Mouse (Mus musculus) olfactory bulb, adult 2 months (tissue): ENCODE data around the gene Bcl2. TPM values are rescaled to one million over a fixed set of nuclear protein-coding genes. Genes with fewer than 3 reads are reported as not detected.

Experiments
- H3K27ac ChIP-seq: fragments of 200-500 bp; 2 replicates; pipeline ENCODE4 v1.5.1; 2012; ENCODE audit warnings: low read depth, low read length; ENCODE audit not compliant: insufficient read depth
- H3K4me1 ChIP-seq: fragments of 200-500 bp; 2 replicates; pipeline ENCODE4 v1.6.1; 2012; ENCODE audit warnings: low read length; ENCODE audit not compliant: control insufficient read depth, insufficient read depth
- H3K4me3 ChIP-seq: fragments of 200-500 bp; 2 replicates; pipeline ENCODE4 v1.5.1; 2012; ENCODE audit warnings: mild to moderate bottlenecking, low read depth, low read length, moderate library complexity; ENCODE audit not compliant: insufficient read depth
- CTCF ChIP-seq: fragments of 200-500 bp; IDR thresholded peaks from 2 replicates; pipeline ENCODE4 v1.5.1; 2012; ENCODE audit warnings: low read depth, mild to moderate bottlenecking, low read length, moderate library complexity; ENCODE audit not compliant: insufficient read depth
- POLR2A ChIP-seq: fragments of 200-500 bp; IDR thresholded peaks from 2 replicates; pipeline ENCODE4 v1.6.1; 2012; ENCODE audit warnings: mild to moderate bottlenecking, low read depth, low read length, moderate library complexity; ENCODE audit not compliant: insufficient read depth
- WGBS: fragments of 180-500 bp; shearing (Covaris S2); methylation state at CpG from one replicate; pipeline ENCODE4 v1.1.7; 2018; 5-methylcytosine and 5-hydroxymethylcytosine counted together
- polyA plus RNA-seq: library from polyadenylated mRNA; stranded (reverse); fragments of >200 nt; gene quantifications from 2 replicates; pipeline ENCODE4 v1.2.4, GENCODE M21; 2012; ENCODE audit warnings: low replicate concordance; ENCODE audit not compliant: missing spikeins, insufficient read depth, insufficient read length

Gene Bcl2
- polyA plus RNA-seq, 1 experiment, result not detected

DNA sequence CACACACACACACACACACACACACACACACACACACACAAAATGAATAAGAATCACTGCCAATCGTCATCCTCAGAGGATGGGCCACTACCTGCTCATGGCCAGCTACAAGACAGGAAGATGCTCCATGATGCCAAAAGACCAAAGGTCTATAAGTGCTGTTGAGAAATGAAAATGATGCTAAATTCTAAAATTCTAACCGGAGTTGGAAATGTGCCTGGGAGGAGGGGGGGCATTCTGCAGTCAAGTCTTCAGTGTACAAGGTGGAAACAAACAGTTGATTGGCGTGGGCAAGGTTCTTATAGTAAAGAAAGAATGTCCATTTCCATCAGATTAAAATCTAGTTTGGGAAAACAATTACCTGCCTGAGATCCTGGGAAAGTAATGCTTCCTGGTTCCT is 131.3 kb downstream of the Bcl2 start:
- 82% methylated on average over 3 of the region's 3 CpGs for WGBS
- no peak overlapping the region for H3K27ac ChIP-seq
- no peak overlapping the region for H3K4me3 ChIP-seq
- TF ChIP-seq POLR2A (no peak), CTCF (no peak)
- H3K4me1 ChIP-seq, result peaks cover 14% of the 10 kb centered on the region

DNA sequence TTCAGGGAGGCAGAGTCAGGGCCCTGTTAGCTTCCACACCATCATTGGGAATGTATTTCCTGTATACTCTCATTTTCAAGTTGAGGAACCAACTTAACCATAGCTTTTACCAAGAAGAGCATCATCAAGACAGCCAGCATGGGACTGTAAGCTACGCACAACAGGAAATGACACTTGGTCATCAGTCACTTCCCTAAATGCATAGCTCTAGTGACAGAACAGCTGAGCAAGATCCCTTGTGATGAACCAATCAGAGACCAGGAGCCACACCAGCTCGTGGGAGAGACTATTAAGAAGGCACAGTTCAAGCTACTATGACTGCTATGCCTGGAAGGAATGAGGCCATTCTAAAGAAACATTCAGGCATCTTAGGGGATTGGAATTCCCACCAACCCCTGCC is 132.3 kb downstream of the Bcl2 start:
- Histone ChIP-seq H3K4me1 (peaks cover 12% of the 10 kb centered on the region), H3K4me3 (no peak overlapping the region), H3K27ac (no peak overlapping the region)
- 81% methylated on average over 2 of the region's 2 CpGs for WGBS
- TF ChIP-seq CTCF, result no peak
- TF ChIP-seq POLR2A, result no peak

- WGBS, result 98% methylated on average over 1 of the region's 1 CpGs
- peaks cover 8% of the 10 kb centered on the region for H3K4me1 ChIP-seq
- H3K27ac ChIP-seq, result no peak overlapping the region
- TF ChIP-seq POLR2A (no peak), CTCF (no peak)
- no peak overlapping the region for H3K4me3 ChIP-seq
These were observed 134.3 kb downstream of the Bcl2 start for GRCm38 (mm10) chr1:106579768-106580167.

DNA sequence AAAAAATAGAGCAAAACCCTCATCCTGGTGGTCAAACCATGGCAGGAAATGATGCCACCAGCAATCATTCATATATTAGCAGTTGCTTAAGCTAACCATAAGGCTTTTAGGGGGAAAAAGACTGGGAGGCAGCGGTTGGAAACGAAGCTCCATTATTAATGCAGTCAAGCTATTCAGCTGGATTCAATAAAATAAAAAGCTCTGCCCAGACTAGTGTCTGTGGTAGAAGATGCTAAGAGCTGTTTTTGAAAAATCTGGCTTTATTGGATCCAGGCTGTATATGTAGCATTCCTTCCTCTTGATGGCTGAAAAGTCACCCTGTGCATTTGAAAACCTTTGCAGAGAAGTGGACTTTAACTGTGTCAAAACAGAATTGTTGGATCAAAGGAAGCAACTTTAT is 141.6 kb downstream of the Bcl2 start:
- 0 out of 2 replicates have a peak, but pooled peaks cover 2% of the 10 kb centered on the region for H3K4me1 ChIP-seq
- no peak overlapping the region for H3K27ac ChIP-seq
- WGBS, result 78% methylated on average over 2 of the region's 2 CpGs
- H3K4me3 ChIP-seq, result no peak overlapping the region
- TF ChIP-seq CTCF (no peak), POLR2A (no peak)

- 97% methylated on average over 1 of the region's 1 CpGs for WGBS
- Histone ChIP-seq H3K4me1 (0 out of 2 replicates have a peak, but pooled peaks cover 2% of the 10 kb centered on the region), H3K27ac (no peak overlapping the region), H3K4me3 (no peak overlapping the region)
- no peak for TF ChIP-seq POLR2A
- TF ChIP-seq CTCF, result no peak
These were observed 143.2 kb downstream of the Bcl2 start for GRCm38 (mm10) chr1:106570870-106571269.

- H3K27ac ChIP-seq, result no peak overlapping the region
- WGBS, result 29% methylated on average over 6 of the region's 6 CpGs
- H3K4me1 ChIP-seq, result 0 out of 2 replicates have a peak, but pooled peaks cover 2% of the 10 kb centered on the region
- TF ChIP-seq POLR2A (no peak), CTCF (no peak)
- H3K4me3 ChIP-seq, result no peak overlapping the region
These were observed 143.7 kb downstream of the Bcl2 start for GRCm38 (mm10) chr1:106570366-106570765.

DNA sequence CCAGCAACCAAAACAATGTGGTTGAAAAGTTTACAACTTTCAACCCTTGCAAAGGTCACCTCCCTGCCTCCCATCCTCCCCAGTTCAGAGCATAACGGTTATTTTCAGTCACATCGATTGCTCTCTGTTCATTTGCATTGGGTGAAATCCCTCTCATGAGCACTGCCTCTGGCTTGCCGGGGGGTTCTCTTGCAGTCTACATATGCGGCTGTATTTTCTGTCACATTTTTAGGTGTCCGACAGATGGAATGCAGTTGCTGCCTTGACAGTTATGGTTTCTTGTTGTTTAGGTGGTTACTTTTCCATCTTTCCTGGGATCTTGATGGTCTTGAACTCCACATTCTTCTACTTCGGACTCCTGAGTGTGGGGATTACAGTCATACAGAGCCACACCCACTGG is 144.4 kb downstream of the Bcl2 start:
- 93% methylated on average over 6 of the region's 6 CpGs for WGBS
- Histone ChIP-seq H3K27ac (no peak overlapping the region), H3K4me1 (peaks cover 5% of the 10 kb centered on the region; the same call in 1 of the 2 replicates), H3K4me3 (no peak overlapping the region)
- TF ChIP-seq CTCF, result no peak
- TF ChIP-seq POLR2A, result no peak

DNA sequence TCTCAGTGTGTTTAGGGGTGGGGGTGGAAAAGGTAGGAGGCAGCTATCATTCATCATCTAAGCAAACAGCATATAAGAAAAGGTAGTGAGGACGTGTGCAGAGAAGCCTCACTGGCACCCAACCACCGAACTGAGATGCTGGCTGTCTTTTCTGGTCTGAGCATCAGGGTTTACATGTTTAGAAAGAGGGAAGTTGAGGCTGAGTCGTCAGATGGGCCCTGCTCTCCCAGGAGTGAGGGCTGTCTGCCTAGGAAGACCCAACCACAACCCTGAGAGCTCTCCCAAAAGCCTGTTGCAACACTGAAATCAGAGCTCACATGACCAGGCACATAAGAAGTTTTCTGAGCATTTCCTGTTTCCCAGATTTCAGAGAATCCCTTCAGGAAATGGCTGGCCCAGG is 145.2 kb downstream of the Bcl2 start:
- Histone ChIP-seq H3K4me3 (no peak overlapping the region), H3K27ac (no peak overlapping the region), H3K4me1 (peaks cover 5% of the 10 kb centered on the region; the same call in 1 of the 2 replicates)
- TF ChIP-seq CTCF (no peak), POLR2A (no peak)
- WGBS, result 87% methylated on average over 3 of the region's 3 CpGs

- Histone ChIP-seq H3K4me3 (no peak overlapping the region), H3K27ac (no peak overlapping the region), H3K4me1 (peaks cover 5% of the 10 kb centered on the region; the same call in 1 of the 2 replicates)
- 76% methylated on average over 5 of the region's 5 CpGs for WGBS
- TF ChIP-seq CTCF (no peak), POLR2A (no peak)
These were observed 146.6 kb downstream of the Bcl2 start for GRCm38 (mm10) chr1:106567506-106567905.
